Mouse (Mus musculus) embryonic facial prominence, embryonic 14.5 days (tissue): ENCODE results near the gene Ifi211. TPM values are rescaled to one million over a fixed set of nuclear protein-coding genes. Genes with fewer than 3 reads are reported as not detected.
"Not testable (repeated sequence)": the region's sequence is repeated elsewhere in the genome, so short reads cannot be mapped to it uniquely, and the experiment has no call there.

Experiments used
- ATAC-seq: fragments of 200-750 bp; cut with Nextera tagmentation; 2 replicates; pipeline ENCODE4 v1.8.0; 2017; ENCODE audit warnings: low read depth, moderate number of reproducible peaks, moderate TSS enrichment
- DNase-seq: peaks from one replicate; pipeline ENCODE4 v3.0.0-alpha.2; 2015; ENCODE audit warnings: low spot score
- H3K27ac ChIP-seq: fragments of 300-500 bp; sonication (generic); replicated peaks from 2 replicates; pipeline ENCODE4 v1.5.1; 2014; ENCODE audit warnings: low read depth, mild to moderate bottlenecking, low read length, moderate library complexity
- H3K27me3 ChIP-seq: fragments of 300-500 bp; sonication (generic); replicated peaks from 2 replicates; pipeline ENCODE4 v1.6.1; 2014; ENCODE audit warnings: low read length; ENCODE audit not compliant: control insufficient read depth, insufficient read depth
- H3K36me3 ChIP-seq: fragments of 300-500 bp; sonication (generic); 2 replicates; pipeline ENCODE4 v1.6.1; 2014; ENCODE audit warnings: low read length, mixed read lengths; ENCODE audit not compliant: control insufficient read depth, insufficient read depth
- H3K4me1 ChIP-seq: fragments of 300-500 bp; sonication (generic); 2 replicates; pipeline ENCODE4 v1.6.1; 2014; ENCODE audit warnings: antibody characterized with exemption, low read length; ENCODE audit not compliant: control insufficient read depth, insufficient read depth
- H3K4me2 ChIP-seq: fragments of 300-500 bp; sonication (generic); 2 replicates; pipeline ENCODE4 v1.6.1; 2014; ENCODE audit warnings: low read depth, mild to moderate bottlenecking, low read length, moderate library complexity, mixed read lengths
- H3K4me3 ChIP-seq: fragments of 300-500 bp; sonication (generic); 2 replicates; pipeline ENCODE4 v1.5.1; 2014; ENCODE audit warnings: low read depth, mild to moderate bottlenecking, low read length
- H3K9ac ChIP-seq: fragments of 300-500 bp; sonication (generic); 2 replicates; pipeline ENCODE4 v1.6.1; 2014; ENCODE audit warnings: low read depth, mild to moderate bottlenecking, low read length, moderate library complexity, mixed read lengths
- H3K9me3 ChIP-seq: fragments of 300-500 bp; sonication (generic); 2 replicates; pipeline ENCODE4 v1.6.1; 2016; ENCODE audit warnings: low read length; ENCODE audit not compliant: control insufficient read depth
- WGBS: fragments of 180-500 bp; shearing (Covaris S2); extraction: QIAGEN DNeasy Blood & Tissue Kit; methylation state at CpG from one replicate; pipeline ENCODE4 v1.1.7; 2014; 5-methylcytosine and 5-hydroxymethylcytosine counted together
- polyA plus RNA-seq: library from polyadenylated mRNA; unstranded; fragments of >200 nt; fragmentation: Nextera tagmentation; extraction: Ambion mirVana; gene quantifications from 2 replicates; pipeline ENCODE4 v1.2.1, GENCODE M21; 2014

Gene Ifi211
- polyA plus RNA-seq, 1 experiment from 2014 or later = 1.1 TPM

GRCm38 (mm10) chr1:173853711-173854110, 59.1 kb downstream of the Ifi211 start:
- H3K4me2 ChIP-seq, H3K9me3 ChIP-seq, H3K36me3 ChIP-seq, H3K4me1 ChIP-seq, DNase-seq, H3K27me3 ChIP-seq, H3K4me3 ChIP-seq, H3K9ac ChIP-seq, ATAC-seq, H3K27ac ChIP-seq: not testable (repeated sequence)

DNA sequence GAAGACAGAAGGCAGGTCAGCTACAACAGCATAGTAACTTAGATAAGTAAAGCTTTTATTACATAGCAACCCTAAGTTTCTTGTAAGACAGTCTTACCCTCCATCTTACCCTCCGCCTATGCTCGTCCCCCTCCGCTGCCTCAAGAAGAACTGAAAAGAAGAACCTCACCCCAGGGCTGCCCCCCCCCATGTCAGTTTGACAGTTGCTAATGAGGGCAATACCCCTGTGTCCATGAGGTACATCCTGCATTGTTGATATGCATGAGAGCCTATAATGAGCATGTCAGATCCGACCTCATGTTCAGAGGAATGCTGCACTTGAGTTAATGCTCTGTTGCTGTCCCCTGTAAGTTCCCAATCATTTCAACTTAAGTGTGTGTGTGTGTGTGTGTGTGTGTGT, 60.0 kb downstream of the Ifi211 start:
- H3K9me3 ChIP-seq, H3K36me3 ChIP-seq, H3K4me2 ChIP-seq, H3K9ac ChIP-seq, H3K4me3 ChIP-seq, DNase-seq, ATAC-seq, H3K4me1 ChIP-seq, H3K27me3 ChIP-seq, H3K27ac ChIP-seq: not testable (repeated sequence)
- 75% methylated on average over 4 of the region's 4 CpGs for WGBS

Other genes with a start within 250 kb of the Ifi211 start
- not detected in 2 replicates for gene Ifi208, start 239.4 kb downstream of the Ifi211 start, polyA plus RNA-seq
- gene Ifi207, start 171.3 kb downstream of the Ifi211 start, polyA plus RNA-seq = 1.5 and 2.7 TPM in 2 replicates
- 2.5 and 3.0 TPM in 2 replicates for gene Ifi204, start 146.1 kb downstream of the Ifi211 start, polyA plus RNA-seq
- 2.8 and 3.3 TPM in 2 replicates for gene Mndal, start 29.4 kb upstream of the Ifi211 start, polyA plus RNA-seq
- gene Ifi203, start 29.6 kb upstream of the Ifi211 start, polyA plus RNA-seq = 1.2 and 1.4 TPM in 2 replicates
- gene Ifi202b, start 69.7 kb upstream of the Ifi211 start, polyA plus RNA-seq = 1.4 and 1.7 TPM in 2 replicates
- 0.13 and 0.70 TPM in 2 replicates for gene Ifi205, start 118.8 kb upstream of the Ifi211 start, polyA plus RNA-seq
- gene Olfr433, start 127.7 kb upstream of the Ifi211 start, polyA plus RNA-seq = 0.17 and 0.18 TPM in 2 replicates
- not detected in 2 replicates for gene Olfr432, start 136.2 kb upstream of the Ifi211 start, polyA plus RNA-seq
- 0.08 and 0.57 TPM in 2 replicates for gene Olfr430, start 153.6 kb upstream of the Ifi211 start, polyA plus RNA-seq
- gene Olfr429, start 171.3 kb upstream of the Ifi211 start, polyA plus RNA-seq = 0.08 TPM in 1 of 2 replicates, not detected in the other
- not detected in 2 replicates for gene Olfr427, start 183.8 kb upstream of the Ifi211 start, polyA plus RNA-seq
- 0.10 TPM in 1 of 2 replicates, not detected in the other for gene Olfr231, start 208.1 kb upstream of the Ifi211 start, polyA plus RNA-seq
- gene Olfr424, start 218.5 kb upstream of the Ifi211 start, polyA plus RNA-seq = not detected in 2 replicates
- gene Olfr420, start 242.6 kb upstream of the Ifi211 start, polyA plus RNA-seq = not detected in 2 replicates